Mouse (Mus musculus) lung, postnatal 0 days (tissue): ENCODE results near the gene Ccdc151. TPM values are rescaled to one million over a fixed set of nuclear protein-coding genes. Genes with fewer than 3 reads are reported as not detected.

Experiments
- ATAC-seq: fragments of 200-750 bp; cut with Nextera tagmentation; 2 replicates; pipeline ENCODE4 v1.8.0; 2017; ENCODE audit warnings: moderate library complexity
- DNase-seq: peaks from one replicate; pipeline ENCODE4 v3.0.0-alpha.2; 2016; ENCODE audit warnings: low spot score
- H3K27ac ChIP-seq: fragments of 300-500 bp; sonication (generic); 2 replicates; pipeline ENCODE4 v1.5.1; 2014; ENCODE audit warnings: antibody characterized with exemption, mild to moderate bottlenecking, low read length, mixed read lengths
- H3K27me3 ChIP-seq: fragments of 300-500 bp; sonication (generic); replicated peaks from 2 replicates; pipeline ENCODE4 v1.6.1; 2014; ENCODE audit warnings: low read length, mixed read lengths; ENCODE audit not compliant: insufficient read depth
- H3K36me3 ChIP-seq: fragments of 300-500 bp; sonication (generic); 2 replicates; pipeline ENCODE4 v1.6.1; 2014; ENCODE audit warnings: low read length, mixed read lengths; ENCODE audit not compliant: insufficient read depth
- H3K4me1 ChIP-seq: fragments of 300-500 bp; sonication (generic); 2 replicates; pipeline ENCODE4 v1.6.1; 2014; ENCODE audit warnings: antibody characterized with exemption, low read depth, low read length, mixed read lengths; ENCODE audit not compliant: insufficient read depth
- H3K4me2 ChIP-seq: fragments of 300-500 bp; sonication (generic); replicated peaks from 2 replicates; pipeline ENCODE4 v1.6.1; 2014; ENCODE audit warnings: low read depth, mild to moderate bottlenecking, low read length, moderate library complexity, mixed read lengths
- H3K4me3 ChIP-seq: fragments of 300-500 bp; sonication (generic); 2 replicates; pipeline ENCODE4 v1.5.1; 2014; ENCODE audit warnings: low read depth, low read length
- H3K9ac ChIP-seq: fragments of 300-500 bp; sonication (generic); replicated peaks from 2 replicates; pipeline ENCODE4 v1.6.1; 2014; ENCODE audit warnings: low read depth, mild to moderate bottlenecking
- H3K9me3 ChIP-seq: fragments of 300-500 bp; sonication (generic); 2 replicates; pipeline ENCODE4 v1.6.1; 2016; ENCODE audit warnings: low read length, mixed read lengths
- CTCF ChIP-seq: IDR thresholded peaks from 2 replicates; pipeline ENCODE4 v1.5.1; 2016; ENCODE audit warnings: antibody characterized with exemption, mild to moderate bottlenecking
- EP300 ChIP-seq: IDR thresholded peaks from 2 replicates; pipeline ENCODE4 v1.6.1; 2016; ENCODE audit warnings: antibody characterized with exemption, mild to moderate bottlenecking, control low read depth
- WGBS: fragments of 180-500 bp; shearing (Covaris S2); extraction: QIAGEN DNeasy Blood & Tissue Kit; methylation state at CpG from one replicate; pipeline ENCODE4 v1.1.7; 2014; 5-methylcytosine and 5-hydroxymethylcytosine counted together
- polyA plus RNA-seq: library from polyadenylated mRNA; unstranded; fragments of >200 nt; fragmentation: Nextera tagmentation; extraction: Ambion mirVana; gene quantifications from 2 replicates; pipeline ENCODE4 v1.2.1, GENCODE M21; 2015

Ccdc151 gene
- polyA plus RNA-seq, 1 experiment from 2014 or later: 5.3 TPM

- H3K9me3 ChIP-seq: no peaks in the 10 kb centered on the region
- no peak for ATAC-seq
- TF ChIP-seq EP300 (no peak), CTCF (no peak)
Observed at GRCm38 (mm10) chr9:21976626-21977175, 25.7 kb downstream of the Ccdc151 start.

GRCm38 (mm10) chr9:21969304-21969703 is 33.1 kb downstream of the Ccdc151 start:
- H3K4me3 ChIP-seq: no peak overlapping the region
- H3K4me2 ChIP-seq: no peak overlapping the region
- no peak overlapping the region for H3K9ac ChIP-seq
- DNase-seq (no peak), ATAC-seq (no peak)
- no peaks in the 10 kb centered on the region for H3K27me3 ChIP-seq
- WGBS: 90% methylated on average over 4 of the region's 4 CpGs
- H3K36me3 ChIP-seq: no peaks in the 10 kb centered on the region
- TF ChIP-seq CTCF (no peak), EP300 (no peak)
- H3K9me3 ChIP-seq: no peaks in the 10 kb centered on the region
- no peaks in the 10 kb centered on the region for H3K4me1 ChIP-seq
- no peak overlapping the region for H3K27ac ChIP-seq

More at GRCm38 (mm10) chr9:21976626-21977175, 25.7 kb downstream of the Ccdc151 start:
- H3K9ac ChIP-seq: no peak overlapping the region
- no peaks in the 10 kb centered on the region for H3K4me1 ChIP-seq
- H3K36me3 ChIP-seq: no peaks in the 10 kb centered on the region
- H3K27ac ChIP-seq: no peak overlapping the region
- no peak overlapping the region for H3K4me2 ChIP-seq
- no peak for DNase-seq
- WGBS: 77% methylated on average over 10 of the region's 10 CpGs
- no peak overlapping the region for H3K4me3 ChIP-seq
- no peaks in the 10 kb centered on the region for H3K27me3 ChIP-seq

GRCm38 (mm10) chr9:21968883-21969282 is 33.6 kb downstream of the Ccdc151 start:
- no peak for ATAC-seq
- Histone ChIP-seq H3K4me1 (no peaks in the 10 kb centered on the region), H3K9me3 (no peaks in the 10 kb centered on the region), H3K4me2 (no peak overlapping the region), H3K9ac (no peak overlapping the region), H3K27ac (no peak overlapping the region), H3K27me3 (no peaks in the 10 kb centered on the region), H3K36me3 (no peaks in the 10 kb centered on the region), H3K4me3 (no peak overlapping the region)
- no peak for TF ChIP-seq EP300
- no peak for TF ChIP-seq CTCF
- DNase-seq: no peak
- WGBS: 30% methylated on average over 6 of the region's 6 CpGs

GRCm38 (mm10) chr9:21963417-21963816 is 39.0 kb downstream of the Ccdc151 start, which contains the start of gene Epor:
Gene Epor, minus strand, starts transcription at chr9:21963506.
- peak within 1 kb of the TSS; percentile 37 for H3K4me3 ChIP-seq
- DNase-seq (peak; percentile 51), ATAC-seq (peak; percentile 42)
- no peak within 1 kb of the TSS; the same call in 1 of the 2 replicates for H3K9ac ChIP-seq
- no peaks in the 10 kb centered on the region for H3K9me3 ChIP-seq
- no peak within 1 kb of the TSS for H3K27ac ChIP-seq
- H3K4me1 ChIP-seq: peaks cover 25% of the 10 kb centered on the region
- H3K36me3 ChIP-seq: no peaks in the 10 kb centered on the region
- H3K4me2 ChIP-seq: peak within 1 kb of the TSS; percentile 81
- 15% methylated on average over 7 of the region's 8 CpGs for WGBS
- no peak for TF ChIP-seq CTCF
- no peak for TF ChIP-seq EP300
- H3K27me3 ChIP-seq: 0 out of 2 replicates have a peak, but pooled peaks cover 7% of the 10 kb centered on the region

- 0 out of 2 replicates have a peak, but pooled peaks cover 7% of the 10 kb centered on the region for H3K27me3 ChIP-seq
- 3% methylated on average over 33 of the region's 34 CpGs for WGBS
- peak overlapping the region; percentile 81 for H3K4me2 ChIP-seq
- DNase-seq (peak; percentile 74), ATAC-seq (peak; percentile 71)
- no peak overlapping the region for H3K27ac ChIP-seq
- H3K9me3 ChIP-seq: no peaks in the 10 kb centered on the region
- TF ChIP-seq EP300: no peak
- TF ChIP-seq CTCF: peak; percentile 34
- no peak overlapping the region; the same call in 1 of the 2 replicates for H3K9ac ChIP-seq
- H3K4me1 ChIP-seq: peaks cover 25% of the 10 kb centered on the region
- H3K4me3 ChIP-seq: peak overlapping the region; percentile 37
- H3K36me3 ChIP-seq: no peaks in the 10 kb centered on the region
Observed at GRCm38 (mm10) chr9:21962416-21963059, 39.9 kb downstream of the Ccdc151 start.

- H3K4me3 ChIP-seq: peak overlapping the region; percentile 37
- under 1% methylated on average over 14 of the region's 15 CpGs for WGBS
- ATAC-seq: peak; percentile 24; the same call in 1 of the 2 replicates
- H3K27ac ChIP-seq: no peak overlapping the region
- no peak overlapping the region; the same call in 1 of the 2 replicates for H3K9ac ChIP-seq
- H3K9me3 ChIP-seq: no peaks in the 10 kb centered on the region
- TF ChIP-seq CTCF (peak; percentile 4; the same call in 1 of the 2 replicates), EP300 (no peak)
- DNase-seq: peak; percentile 30
- H3K36me3 ChIP-seq: no peaks in the 10 kb centered on the region
- peak overlapping the region; percentile 81 for H3K4me2 ChIP-seq
- H3K4me1 ChIP-seq: peaks cover 25% of the 10 kb centered on the region
- 0 out of 2 replicates have a peak, but pooled peaks cover 7% of the 10 kb centered on the region for H3K27me3 ChIP-seq
Observed at GRCm38 (mm10) chr9:21962010-21962409, 40.4 kb downstream of the Ccdc151 start.
